Mouse (Mus musculus): Measurements from ENCODE around the gene Snx14.

Snx14 gene

DNA sequence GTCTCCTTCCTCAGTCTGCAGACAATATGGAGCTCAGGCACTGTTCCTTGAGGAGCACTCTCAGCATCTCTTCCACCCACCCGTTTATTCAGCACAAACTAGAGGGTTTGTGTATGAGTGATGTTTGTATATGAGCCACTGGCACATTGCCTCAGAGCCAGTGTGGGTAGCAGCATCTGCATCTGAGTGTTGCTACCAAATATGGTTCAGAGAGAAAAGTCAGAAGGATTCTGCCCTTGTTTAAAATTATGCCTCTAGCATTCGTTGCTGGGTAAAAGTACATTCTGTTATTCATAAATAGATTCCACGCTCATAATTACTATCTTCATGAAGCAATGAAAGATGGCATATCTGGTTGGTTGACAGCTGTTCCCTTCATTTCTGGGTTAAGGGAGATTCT lies 96.1 kb downstream of the Snx14 start:
- no peak for DNase-seq (ENCODE audit: low spot score)

DNA sequence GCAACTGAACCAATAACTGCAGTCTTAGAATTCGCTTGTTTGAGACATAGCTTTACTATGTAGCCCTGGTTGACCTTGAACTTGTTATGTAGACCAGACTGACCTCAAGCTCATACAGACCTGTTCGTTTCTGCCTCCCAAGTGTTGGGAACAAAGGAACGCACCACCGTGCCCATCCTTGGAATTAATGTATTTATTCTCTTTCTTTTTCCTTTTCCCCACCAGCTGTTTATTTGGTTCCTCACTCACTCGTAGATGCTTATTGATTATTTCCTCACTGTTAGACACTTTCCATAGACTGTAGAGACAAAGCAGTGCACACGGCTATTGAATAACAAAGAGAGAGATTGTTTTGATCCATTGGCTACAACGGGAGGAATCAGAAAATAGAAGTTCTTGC lies 96.5 kb downstream of the Snx14 start:
- no peak for DNase-seq (ENCODE audit: low spot score)

- no peak for DNase-seq (ENCODE audit: low spot score)
Measured at GRCm38 (mm10) chr9:88340819-88341218, 97.9 kb downstream of the Snx14 start.

- no peak for DNase-seq (ENCODE audit: low spot score)
Measured at GRCm38 (mm10) chr9:88335839-88336238, 102.9 kb downstream of the Snx14 start.

GRCm38 (mm10) chr9:88332447-88332846 lies 106.3 kb downstream of the Snx14 start:
- DNase-seq (ENCODE audit: low spot score): no peak

GRCm38 (mm10) chr9:88330316-88330715 lies 108.4 kb downstream of the Snx14 start:
- DNase-seq (ENCODE audit: low spot score): no peak

- DNase-seq (ENCODE audit: low spot score): no peak
Measured at GRCm38 (mm10) chr9:88329166-88329748, 109.5 kb downstream of the Snx14 start.

DNA sequence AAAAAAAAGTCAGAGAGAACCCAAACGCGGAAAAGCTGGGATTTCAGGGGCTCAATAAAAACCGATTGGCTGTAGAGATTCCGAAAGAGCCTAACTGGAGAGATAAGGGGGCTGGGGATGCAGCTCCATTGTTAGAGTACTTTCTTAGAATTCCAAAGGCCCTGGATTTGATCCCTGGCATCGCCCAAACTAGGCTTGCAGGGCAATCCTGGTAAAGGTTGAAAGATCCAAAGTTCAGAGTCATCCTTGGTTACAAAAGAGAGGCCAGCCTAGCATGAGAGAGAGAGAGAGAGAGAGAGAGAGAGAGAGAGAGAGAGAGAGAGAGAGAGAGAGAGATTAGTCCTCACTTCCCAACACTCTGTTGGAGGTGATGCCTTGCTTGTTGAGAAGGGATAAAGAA lies 110.1 kb downstream of the Snx14 start:
- no peak for DNase-seq (ENCODE audit: low spot score)

- peak; percentile 73 for DNase-seq (ENCODE audit: low spot score)
Measured at GRCm38 (mm10) chr9:88326930-88327901, 111.5 kb downstream of the Snx14 start, which contains the start of gene Nt5e. Gene Nt5e (plus strand): TSS chr9:88327197.
